ENCODE assay signal across 8 mouse cellular contexts in genomic region chr2:164562391-164563188, GRCm38 (mm10). TPM values are rescaled to one million over a fixed set of nuclear protein-coding genes. Genes with fewer than 3 reads are reported as not detected.
DNase-seq lines count a peak whose midpoint lies in the region; ATAC-seq and TF ChIP-seq lines count a peak whose summit lies in the region.

Gene Wfdc2, plus strand, starts transcription at chr2:164562413.

- H3K27me3 ChIP-seq in spleen, adult 2 months (ENCODE audit: control insufficient read depth, insufficient read depth, low read length), result peaks cover 3% of the 10 kb centered on the region; the same call in 1 of the 2 replicates
- peaks cover 6% of the 10 kb centered on the region; the same call in 1 of the 2 replicates for H3K27me3 ChIP-seq in forebrain, postnatal 0 days (ENCODE audit: insufficient read depth, low read length)
- H3K27me3 ChIP-seq in midbrain, embryonic 12.5 days, result peaks cover 42% of the 10 kb centered on the region

- H3K9me3 ChIP-seq in forebrain, postnatal 0 days (ENCODE audit: low read length), result no peaks in the 10 kb centered on the region
- no peaks in the 10 kb centered on the region for H3K9me3 ChIP-seq in midbrain, embryonic 12.5 days

- WGBS in spleen, adult 2 months, result 78% methylated on average over 24 of the region's 24 CpGs
- 5% methylated on average over 24 of the region's 24 CpGs for WGBS in forebrain, postnatal 0 days
- WGBS in midbrain, embryonic 12.5 days, result 1% methylated on average over 24 of the region's 24 CpGs

- peak within 1 kb of the TSS; percentile 93 for H3K4me2 ChIP-seq in forebrain, postnatal 0 days (ENCODE audit: low read depth)
- H3K4me2 ChIP-seq in midbrain, embryonic 12.5 days (replicated peaks), result peak within 1 kb of the TSS; percentile 88

- no peak for TF ChIP-seq CTCF in spleen, adult 2 months (IDR thresholded peaks at IDR 0.05; ENCODE audit: extremely low read depth, insufficient read depth, insufficient read length, insufficient replicate concordance)
- no peak for TF ChIP-seq CTCF in forebrain, postnatal 0 days (IDR thresholded peaks at IDR 0.05; ENCODE audit: low read depth)

- H3K4me3 ChIP-seq in spleen, adult 2 months (ENCODE audit: extremely low read depth, insufficient read depth, insufficient read length), result peak within 1 kb of the TSS; percentile 41; the same call in 1 of the 2 replicates
- peak within 1 kb of the TSS; percentile 41 for H3K4me3 ChIP-seq in forebrain, postnatal 0 days (ENCODE audit: low read depth, low read length)
- H3K4me3 ChIP-seq in midbrain, embryonic 12.5 days, result peak within 1 kb of the TSS; percentile 44

- no peak within 1 kb of the TSS for H3K27ac ChIP-seq in spleen, adult 2 months (ENCODE audit: insufficient read depth, low read length)
- no peak within 1 kb of the TSS for H3K27ac ChIP-seq in forebrain, postnatal 0 days (ENCODE audit: low read depth, low read length)
- no peak within 1 kb of the TSS for H3K27ac ChIP-seq in midbrain, embryonic 12.5 days (replicated peaks)

- no peak for TF ChIP-seq POLR2A in spleen, adult 2 months (IDR thresholded peaks at IDR 0.05; ENCODE audit: low read depth, low read length)

- H3K36me3 ChIP-seq in spleen, adult 2 months (ENCODE audit: control insufficient read depth, insufficient read depth, low read length), result no peaks in the 10 kb centered on the region
- H3K36me3 ChIP-seq in forebrain, postnatal 0 days (ENCODE audit: insufficient read depth), result no peaks in the 10 kb centered on the region
- H3K36me3 ChIP-seq in midbrain, embryonic 12.5 days, result no peaks in the 10 kb centered on the region

- ATAC-seq in forebrain, postnatal 0 days, result no peak
- ATAC-seq in midbrain, embryonic 12.5 days (ENCODE audit: low FRiP score, low read depth), result no peak

- peaks cover 6% of the 10 kb centered on the region; the same call in 1 of the 2 replicates for H3K4me1 ChIP-seq in spleen, adult 2 months (ENCODE audit: control insufficient read depth, insufficient read depth, insufficient read length)
- H3K4me1 ChIP-seq in forebrain, postnatal 0 days (ENCODE audit: insufficient read depth), result peaks cover 7% of the 10 kb centered on the region
- H3K4me1 ChIP-seq in midbrain, embryonic 12.5 days, result peaks cover 15% of the 10 kb centered on the region

- DNase-seq in spleen, adult 2 months (ENCODE audit: low read depth in 1 of 2, low spot score in 2 of 2), result no peak
- no peak for DNase-seq in spleen, postnatal 10 days (ENCODE audit: low spot score in 2 of 2)
- DNase-seq in forebrain, postnatal 0 days, result no peak
- DNase-seq in kidney, postnatal 36 days, result peak; percentile 66 to 85
- no peak for DNase-seq in c-Kit-positive CD71-positive TER-119-positive erythroid progenitor cells, embryonic 14.5 days (ENCODE audit: low spot score)
- no peak for DNase-seq in left cerebral cortex, postnatal 14 days (ENCODE audit: low spot score in 2 of 2)
- DNase-seq in spleen, postnatal 4 days (ENCODE audit: low spot score in 2 of 2), result no peak

- intact Hi-C loops in left cerebral cortex, postnatal 14 days (cut with DNase I), result loop anchor here (5.0 to 10.0 kb wide), 3 partner anchors 45 to 145 kb away; partner anchors contain the start of gene Sys1

- H3K9ac ChIP-seq in forebrain, postnatal 0 days, result peak within 1 kb of the TSS; percentile 61
- H3K9ac ChIP-seq in midbrain, embryonic 12.5 days (replicated peaks), result peak within 1 kb of the TSS; percentile 65

RNA-seq across cellular contexts. Expression of gene Wfdc2, which starts in this region (rescaled TPM):
- polyA plus RNA-seq in spleen, adult 2 months (2012; rRNA removed), result 0.33 and 0.47 TPM in 2 replicates
- 1.5 and 6.1 TPM in 2 replicates for total RNA-seq in forebrain, postnatal 0 days (2014; rRNA removed)
- 4.3 and 7.3 TPM in 2 replicates for polyA plus RNA-seq in forebrain, postnatal 0 days (2015; fragmentation: Nextera tagmentation; extraction: Ambion mirVana)
- polyA plus RNA-seq in midbrain, embryonic 12.5 days (2016; fragmentation: Nextera tagmentation; extraction: Ambion mirVana), result 15.3 and 16.4 TPM in 2 replicates
- total RNA-seq in left cerebral cortex, postnatal 14 days (2021), result 1 to 10 TPM; 1.0 to 1.6 TPM

Comparison
In these comparisons a context has a peak if more than half of its experiments do, and no peak if none do; other contexts are left out.
1. DNase-seq: peak in kidney, postnatal 36 days (2 of 2); none in spleen, adult 2 months (0 of 2), spleen, postnatal 10 days (0 of 2), forebrain, postnatal 0 days (single experiment), c-Kit-positive CD71-positive TER-119-positive erythroid progenitor cells, embryonic 14.5 days (single experiment), left cerebral cortex, postnatal 14 days (0 of 2) and spleen, postnatal 4 days (0 of 2).
2. Peak in every context shown above with its lines, with median percentiles within 50 percentile points of each other: H3K4me3 ChIP-seq.